Mouse (Mus musculus): ENCODE data around the gene Kpna6.

- TF ChIP-seq POLR2A (IDR thresholded peaks at IDR 0.05; ENCODE audit: low read depth, low read length): no peak
- TF ChIP-seq CTCF (conservative IDR thresholded peaks at IDR 0.05; ENCODE audit: insufficient read depth, insufficient read length, low read depth, low read length): no peak
These were observed 58.5 kb downstream of the Kpna6 start, which contains the start of gene Dcdc2b for GRCm38 (mm10) chr4:129614093-129614492.

Measured in kidney, adult 2 months (tissue).